Mouse (Mus musculus) midbrain, embryonic 12.5 days (tissue): ENCODE data around the gene Fem1a. TPM values are rescaled to one million over a fixed set of nuclear protein-coding genes. Genes with fewer than 3 reads are reported as not detected.

ENCODE experiments used
- ATAC-seq: fragments of 200-750 bp; cut with Nextera tagmentation; 2 replicates; pipeline ENCODE4 v1.8.0; 2017; ENCODE audit warnings: low read depth, moderate TSS enrichment, moderate library complexity; ENCODE audit not compliant: low FRiP score
- H3K27ac ChIP-seq: fragments of 300-500 bp; sonication (generic); replicated peaks from 2 replicates; pipeline ENCODE4 v1.5.1; 2016; ENCODE audit warnings: mild to moderate bottlenecking
- H3K27me3 ChIP-seq: fragments of 300-500 bp; sonication (generic); 2 replicates; pipeline ENCODE4 v1.6.1; 2016; ENCODE audit warnings: mild to moderate bottlenecking
- H3K36me3 ChIP-seq: fragments of 300-500 bp; sonication (generic); 2 replicates; pipeline ENCODE4 v1.6.1; 2016
- H3K4me1 ChIP-seq: fragments of 300-500 bp; sonication (generic); 2 replicates; pipeline ENCODE4 v1.6.1; 2016
- H3K4me2 ChIP-seq: fragments of 300-500 bp; sonication (generic); replicated peaks from 2 replicates; pipeline ENCODE4 v1.6.1; 2016; ENCODE audit warnings: mild to moderate bottlenecking, moderate library complexity
- H3K4me3 ChIP-seq: fragments of 300-500 bp; sonication (generic); 2 replicates; pipeline ENCODE4 v1.5.1; 2016; ENCODE audit warnings: mild to moderate bottlenecking
- H3K9ac ChIP-seq: fragments of 300-500 bp; sonication (generic); replicated peaks from 2 replicates; pipeline ENCODE4 v1.6.1; 2016; ENCODE audit warnings: mild to moderate bottlenecking, moderate library complexity
- H3K9me3 ChIP-seq: fragments of 300-500 bp; sonication (generic); 2 replicates; pipeline ENCODE4 v1.6.1; 2016; ENCODE audit warnings: mild to moderate bottlenecking
- WGBS: fragments of 180-500 bp; shearing (Covaris S2); methylation state at CpG from one replicate; pipeline ENCODE4 v1.1.7; 2016; 5-methylcytosine and 5-hydroxymethylcytosine counted together
- polyA plus RNA-seq: library from polyadenylated mRNA; unstranded; fragments of >200 nt; fragmentation: Nextera tagmentation; extraction: Ambion mirVana; gene quantifications from 2 replicates; pipeline ENCODE4 v1.2.1, GENCODE M21; 2016

The Fem1a gene
- polyA plus RNA-seq = 17.9 and 18.6 TPM in 2 replicates

DNA sequence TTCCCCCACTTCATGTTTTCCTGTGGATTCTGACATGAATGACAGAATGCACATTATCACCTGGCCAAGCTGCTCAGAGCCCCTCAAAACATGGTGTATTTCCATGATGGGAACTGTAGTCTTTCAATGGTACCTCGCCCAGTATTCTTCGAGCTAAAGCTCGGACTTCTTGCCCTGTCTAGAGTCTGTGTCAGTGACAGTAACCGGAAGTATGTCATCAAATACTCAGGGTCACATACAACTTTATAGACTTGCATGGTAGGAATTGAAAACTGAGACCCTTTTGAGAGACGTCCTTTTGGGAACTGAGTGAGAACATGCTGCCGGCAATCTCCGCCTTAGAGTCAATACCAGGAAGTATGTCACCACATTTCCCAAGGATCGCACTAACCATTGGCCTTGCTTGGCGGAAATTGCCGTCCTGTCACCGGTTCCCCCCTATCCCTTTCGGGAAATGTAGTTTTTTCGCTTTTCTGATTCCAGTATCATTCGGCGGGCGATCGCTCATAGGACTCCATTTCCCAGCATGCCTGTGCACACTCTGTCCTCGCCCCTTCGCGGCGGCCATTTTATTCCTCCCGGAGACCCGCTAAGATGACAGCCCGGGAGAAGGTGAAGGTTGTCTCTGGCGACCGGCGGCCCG lies at the start of gene Fem1a:
Gene Fem1a, plus strand, starts transcription at position 572 of the 643 bp plus-strand sequence.
- Histone ChIP-seq H3K4me3 (peak within 1 kb of the TSS; percentile 75), H3K4me2 (peak within 1 kb of the TSS; percentile 98), H3K4me1 (peaks cover 39% of the 10 kb centered on the region), H3K9ac (peak within 1 kb of the TSS; percentile 72), H3K9me3 (no peaks in the 10 kb centered on the region), H3K27ac (peak within 1 kb of the TSS; percentile 91), H3K36me3 (peaks cover 31% of the 10 kb centered on the region), H3K27me3 (no peaks in the 10 kb centered on the region)
- ATAC-seq = peak; percentile 92
- WGBS = under 1% methylated on average over 28 of the region's 28 CpGs

DNA sequence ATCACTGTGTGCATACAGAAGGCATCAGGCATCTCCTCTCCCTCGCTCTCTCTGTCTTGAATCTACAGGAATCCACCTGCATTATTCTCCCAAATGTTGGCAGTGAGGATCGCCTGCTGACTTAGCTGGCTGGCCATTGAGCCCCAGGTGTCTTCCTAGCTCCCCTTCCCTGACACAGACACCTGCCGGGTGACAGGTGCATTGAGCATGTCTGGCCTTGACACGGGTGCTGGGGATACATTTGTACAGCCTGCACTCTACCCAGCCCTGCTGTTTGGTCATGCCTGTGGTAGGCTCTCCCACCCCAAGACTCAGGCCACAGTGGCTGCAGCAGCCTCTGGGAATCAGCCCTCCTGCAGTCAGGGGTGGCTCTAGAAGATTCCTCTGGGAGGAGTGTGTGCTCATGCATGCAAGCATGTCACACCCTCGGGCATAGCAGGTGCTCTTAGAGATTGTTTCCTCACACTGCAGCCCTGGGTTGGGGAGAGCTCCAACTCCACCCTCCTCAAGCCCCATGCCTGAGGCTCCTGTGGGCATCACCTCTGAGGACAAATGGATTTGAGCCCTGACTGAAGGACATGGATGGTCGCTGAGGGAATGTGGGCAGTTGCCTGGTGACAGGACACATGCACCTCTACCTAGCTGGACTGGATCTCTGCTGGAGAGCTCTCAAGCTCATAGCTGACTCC lies 49.5 kb upstream of the Fem1a start:
- peaks cover 100% of the 10 kb centered on the region for H3K36me3 ChIP-seq
- no peak overlapping the region for H3K27ac ChIP-seq
- no peak overlapping the region for H3K9ac ChIP-seq
- no peaks in the 10 kb centered on the region for H3K27me3 ChIP-seq
- no peak overlapping the region for H3K4me3 ChIP-seq
- ATAC-seq = no peak
- H3K9me3 ChIP-seq = no peaks in the 10 kb centered on the region
- no peak overlapping the region for H3K4me2 ChIP-seq
- WGBS = 89% methylated on average over 6 of the region's 6 CpGs
- H3K4me1 ChIP-seq = no peaks in the 10 kb centered on the region

DNA sequence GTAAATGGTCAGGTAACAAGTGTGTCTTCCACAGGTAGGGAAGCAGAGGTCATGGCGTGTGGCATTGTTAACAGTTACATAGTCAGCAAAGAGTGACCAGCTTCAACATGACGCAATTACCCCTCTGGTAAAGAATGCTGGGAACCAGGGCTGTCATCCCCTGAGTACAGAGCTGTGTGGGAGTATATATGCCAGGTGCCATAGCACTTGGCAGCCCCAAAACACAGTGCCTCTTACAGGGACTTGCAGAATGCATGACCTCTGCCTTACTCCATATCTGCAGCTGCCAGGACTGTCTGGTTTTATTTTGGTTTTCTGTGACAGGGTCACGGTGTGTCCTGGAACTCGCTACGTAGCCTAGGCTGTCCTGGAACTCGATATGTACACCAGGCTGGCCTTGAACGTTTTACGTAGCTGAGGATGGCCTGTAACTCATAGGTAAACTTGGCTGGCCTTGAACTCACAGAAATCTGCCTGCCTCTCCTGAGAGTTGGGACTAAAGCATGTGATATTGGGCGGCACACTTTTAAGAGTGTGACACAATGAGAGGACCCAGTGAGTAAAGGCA lies 48.6 kb upstream of the Fem1a start:
- peaks cover 94% of the 10 kb centered on the region for H3K36me3 ChIP-seq
- ATAC-seq = no peak
- WGBS = 93% methylated on average over 9 of the region's 9 CpGs
- H3K27ac ChIP-seq = no peak overlapping the region
- H3K9ac ChIP-seq = no peak overlapping the region
- peaks cover 3% of the 10 kb centered on the region; the same call in 1 of the 2 replicates for H3K4me1 ChIP-seq
- H3K4me2 ChIP-seq = no peak overlapping the region
- no peaks in the 10 kb centered on the region for H3K9me3 ChIP-seq
- H3K4me3 ChIP-seq = no peak overlapping the region
- H3K27me3 ChIP-seq = no peaks in the 10 kb centered on the region

DNA sequence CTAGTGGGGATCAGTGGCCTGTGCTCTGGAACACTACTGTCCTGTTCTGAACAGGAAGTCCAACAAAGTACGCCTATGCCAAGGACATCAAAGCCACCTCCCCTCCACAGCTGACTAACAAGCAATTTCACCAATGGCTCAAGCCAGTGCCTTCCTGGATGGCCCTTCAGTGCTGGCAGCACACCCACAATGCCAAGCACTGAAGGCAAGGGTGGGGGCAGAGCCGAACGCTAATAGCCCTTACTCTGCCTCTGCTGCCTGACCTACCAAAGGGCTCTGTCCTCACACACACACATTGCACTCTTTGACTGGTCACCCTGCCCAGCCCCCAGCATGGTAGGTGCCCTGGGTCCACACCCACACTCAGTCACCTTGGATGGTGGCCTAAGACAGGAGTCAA lies 47.8 kb upstream of the Fem1a start:
- Histone ChIP-seq H3K9me3 (no peaks in the 10 kb centered on the region), H3K27ac (no peak overlapping the region), H3K27me3 (no peaks in the 10 kb centered on the region), H3K4me1 (peaks cover 4% of the 10 kb centered on the region; the same call in 1 of the 2 replicates), H3K4me2 (no peak overlapping the region), H3K4me3 (no peak overlapping the region), H3K9ac (no peak overlapping the region), H3K36me3 (peaks cover 86% of the 10 kb centered on the region)
- 97% methylated on average over 3 of the region's 3 CpGs for WGBS
- no peak for ATAC-seq

DNA sequence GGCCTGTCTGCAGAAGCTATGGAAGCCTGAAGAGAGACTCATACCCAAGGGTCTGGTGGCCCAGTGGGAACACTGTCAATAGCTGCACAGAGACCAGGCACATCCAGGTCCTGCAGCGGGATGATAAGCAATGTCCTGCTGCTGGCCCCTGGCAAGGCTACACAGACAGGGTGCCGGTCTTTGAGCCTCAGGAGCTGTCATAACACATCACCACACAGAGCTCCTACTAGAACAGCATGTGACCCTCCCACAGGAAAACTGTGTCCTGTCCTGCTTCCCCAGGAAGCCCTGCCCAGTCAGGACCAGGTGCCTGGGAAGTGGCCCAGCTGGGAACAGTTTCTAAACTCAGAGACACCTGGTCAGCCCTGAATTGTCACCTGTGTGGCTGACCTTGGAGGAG lies 45.5 kb upstream of the Fem1a start:
- ATAC-seq = no peak
- Histone ChIP-seq H3K36me3 (peaks cover 64% of the 10 kb centered on the region), H3K4me2 (no peak overlapping the region), H3K27me3 (no peaks in the 10 kb centered on the region), H3K4me3 (no peak overlapping the region), H3K4me1 (peaks cover 7% of the 10 kb centered on the region; the same call in 1 of the 2 replicates), H3K27ac (no peak overlapping the region), H3K9me3 (no peaks in the 10 kb centered on the region), H3K9ac (no peak overlapping the region)
- WGBS = 96% methylated on average over 2 of the region's 2 CpGs

DNA sequence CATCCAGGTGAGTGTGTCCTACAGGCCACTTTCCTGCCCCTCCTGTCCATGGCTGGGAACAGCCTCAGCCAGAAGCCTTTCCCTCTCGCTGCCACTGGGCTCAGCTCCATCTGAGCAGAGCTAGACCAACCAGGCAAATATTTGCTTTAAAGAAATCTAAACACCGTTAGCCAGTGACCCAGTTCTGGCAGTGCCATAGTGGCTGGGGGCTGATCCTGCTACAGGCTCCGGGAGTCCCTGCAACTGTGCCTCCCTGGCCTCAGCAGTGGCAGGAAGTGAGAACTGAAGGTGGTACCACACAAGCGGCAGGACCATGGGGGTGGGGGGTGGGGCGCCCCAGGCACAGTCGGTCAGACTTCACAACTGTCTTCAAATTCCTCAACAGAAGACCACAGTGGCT lies 43.9 kb upstream of the Fem1a start:
- no peak overlapping the region for H3K9ac ChIP-seq
- no peak overlapping the region for H3K4me2 ChIP-seq
- H3K4me3 ChIP-seq = no peak overlapping the region
- H3K27ac ChIP-seq = no peak overlapping the region
- no peaks in the 10 kb centered on the region for H3K27me3 ChIP-seq
- no peak for ATAC-seq
- peaks cover 48% of the 10 kb centered on the region for H3K36me3 ChIP-seq
- H3K9me3 ChIP-seq = no peaks in the 10 kb centered on the region
- peaks cover 23% of the 10 kb centered on the region for H3K4me1 ChIP-seq
- WGBS = 84% methylated on average over 6 of the region's 6 CpGs

DNA sequence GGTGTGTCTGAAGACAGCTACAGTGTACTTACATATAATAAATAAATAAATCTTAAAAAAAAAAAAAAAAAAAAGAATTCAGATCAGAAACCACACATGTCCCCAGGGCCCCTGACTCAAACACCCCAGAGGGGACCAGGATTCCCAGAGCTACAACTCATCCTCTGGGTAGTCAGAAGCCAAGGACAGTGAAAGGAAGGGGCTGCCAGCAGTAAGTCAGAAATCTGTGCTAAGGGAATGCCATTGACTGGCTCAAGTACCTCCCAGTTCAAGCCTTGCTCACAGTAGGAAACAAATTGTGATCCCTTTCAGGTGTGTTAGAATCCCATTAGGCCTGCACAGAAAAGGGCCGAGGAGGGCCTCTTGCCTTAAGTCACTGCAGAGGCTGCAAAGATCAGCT lies 42.4 kb upstream of the Fem1a start:
- 60% methylated on average over 1 of the region's 1 CpGs for WGBS
- H3K4me2 ChIP-seq = no peak overlapping the region

DNA sequence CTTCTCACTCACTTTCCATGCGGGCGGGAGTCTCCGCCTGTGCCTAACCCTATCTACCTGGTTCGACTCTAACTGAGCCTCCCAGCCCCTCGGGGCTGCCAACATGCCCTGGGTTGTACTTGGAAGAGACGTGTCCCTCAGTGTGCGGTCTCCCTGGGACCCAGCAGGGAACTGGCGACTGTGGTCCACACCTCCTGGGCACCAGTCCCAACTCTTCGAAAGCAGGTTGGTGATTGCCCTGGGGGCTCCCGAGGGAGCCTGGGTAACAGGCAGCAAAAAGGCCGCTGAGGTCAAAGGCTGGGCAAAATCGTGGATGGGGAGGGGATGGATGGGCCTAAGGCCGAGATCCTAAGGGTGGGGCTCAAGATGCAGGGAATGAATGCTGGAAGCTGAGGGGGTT lies 38.9 kb upstream of the Fem1a start:
- Histone ChIP-seq H3K27me3 (no peaks in the 10 kb centered on the region), H3K9me3 (no peaks in the 10 kb centered on the region), H3K4me3 (peak overlapping the region; percentile 82), H3K4me1 (peaks cover 28% of the 10 kb centered on the region), H3K4me2 (peak overlapping the region; percentile 87), H3K9ac (peak overlapping the region; percentile 77), H3K27ac (no peak overlapping the region), H3K36me3 (no peaks in the 10 kb centered on the region)
- WGBS = 72% methylated on average over 13 of the region's 13 CpGs
- ATAC-seq = no peak

More for the DNA sequence above, 42.4 kb upstream of the Fem1a start:
- peaks cover 32% of the 10 kb centered on the region for H3K36me3 ChIP-seq
- ATAC-seq = no peak
- H3K9me3 ChIP-seq = no peaks in the 10 kb centered on the region
- H3K27me3 ChIP-seq = no peaks in the 10 kb centered on the region
- H3K9ac ChIP-seq = no peak overlapping the region
- no peak overlapping the region for H3K27ac ChIP-seq
- H3K4me3 ChIP-seq = no peak overlapping the region
- H3K4me1 ChIP-seq = peaks cover 28% of the 10 kb centered on the region

DNA sequence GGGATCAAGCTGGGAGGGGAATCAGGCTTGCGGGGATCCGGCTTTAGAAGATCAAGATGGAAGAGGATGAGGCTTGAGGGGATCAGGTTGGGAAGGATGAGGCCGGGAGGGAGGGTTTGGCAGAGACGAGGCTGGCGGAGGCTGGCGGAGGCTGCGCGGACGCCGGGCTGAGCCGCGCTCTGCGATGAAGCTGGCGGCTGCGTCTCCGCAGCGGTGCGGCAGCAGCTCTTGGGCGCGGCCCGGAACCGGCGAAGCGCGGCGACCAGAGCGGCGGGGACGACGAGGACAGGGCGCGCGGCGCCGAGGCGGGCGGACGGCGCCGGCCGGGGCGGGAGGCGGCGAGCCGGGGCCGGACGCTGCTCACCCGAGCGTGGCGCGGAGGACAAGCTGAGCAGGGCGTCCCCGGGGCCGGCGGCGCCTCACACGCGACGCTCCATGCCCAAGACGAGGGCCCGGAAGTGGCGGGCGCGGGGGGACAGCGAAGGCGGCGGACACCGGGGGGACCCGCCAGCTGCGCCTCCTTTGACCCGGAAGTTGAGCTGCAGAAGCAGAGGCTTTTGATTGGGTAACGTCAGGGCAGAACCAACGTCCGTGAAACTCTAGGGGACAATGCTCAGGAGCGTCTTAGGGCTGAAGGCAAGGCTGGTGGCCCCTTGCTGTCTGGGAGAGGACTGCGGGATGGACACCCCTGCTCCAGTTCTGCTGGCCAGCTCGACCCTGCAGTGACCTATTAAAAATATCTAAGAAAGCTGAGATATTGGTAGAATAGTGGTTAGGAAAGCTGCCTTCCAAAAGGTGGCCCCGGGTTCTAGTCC lies 38.0 kb upstream of the Fem1a start, which contains the start of gene Dpp9:
Gene Dpp9, minus strand, starts transcription at position 529 of the 815 bp plus-strand sequence.
- no peaks in the 10 kb centered on the region for H3K36me3 ChIP-seq
- no peaks in the 10 kb centered on the region for H3K27me3 ChIP-seq
- peak within 1 kb of the TSS; percentile 82 for H3K4me3 ChIP-seq
- H3K9me3 ChIP-seq = no peaks in the 10 kb centered on the region
- ATAC-seq = peak; percentile 99
- peak within 1 kb of the TSS; percentile 85 for H3K27ac ChIP-seq
- H3K4me2 ChIP-seq = peak within 1 kb of the TSS; percentile 87
- under 1% methylated on average over 73 of the region's 78 CpGs for WGBS
- H3K9ac ChIP-seq = peak within 1 kb of the TSS; percentile 77
- peaks cover 24% of the 10 kb centered on the region for H3K4me1 ChIP-seq

DNA sequence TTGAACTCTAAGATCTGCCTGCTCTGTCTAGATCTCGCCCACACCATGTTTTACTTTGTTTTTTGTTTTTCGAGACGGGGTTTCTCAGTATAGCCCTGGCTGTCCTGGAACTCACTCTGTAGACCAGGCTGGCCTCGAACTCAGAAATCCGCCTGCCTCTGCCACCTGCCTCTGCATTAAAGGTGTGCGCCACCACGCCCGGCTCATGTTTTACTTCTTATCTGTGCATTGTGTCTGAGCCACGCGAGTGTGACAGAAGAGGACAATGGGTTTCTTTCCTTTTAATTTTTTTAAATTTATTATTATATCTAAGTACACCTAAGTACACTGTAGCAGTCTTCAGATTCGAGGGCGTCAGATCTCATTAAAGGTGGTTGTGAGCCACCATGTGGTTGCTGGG lies 37.4 kb upstream of the Fem1a start:
- Histone ChIP-seq H3K4me3 (peak overlapping the region; percentile 82), H3K9me3 (no peaks in the 10 kb centered on the region), H3K27me3 (no peaks in the 10 kb centered on the region), H3K4me2 (peak overlapping the region; percentile 87), H3K9ac (peak overlapping the region; percentile 46), H3K36me3 (no peaks in the 10 kb centered on the region), H3K27ac (peak overlapping the region; percentile 85), H3K4me1 (peaks cover 24% of the 10 kb centered on the region)
- WGBS = 43% methylated on average over 12 of the region's 12 CpGs
- ATAC-seq = peak; percentile 42; the same call in 1 of the 2 replicates

DNA sequence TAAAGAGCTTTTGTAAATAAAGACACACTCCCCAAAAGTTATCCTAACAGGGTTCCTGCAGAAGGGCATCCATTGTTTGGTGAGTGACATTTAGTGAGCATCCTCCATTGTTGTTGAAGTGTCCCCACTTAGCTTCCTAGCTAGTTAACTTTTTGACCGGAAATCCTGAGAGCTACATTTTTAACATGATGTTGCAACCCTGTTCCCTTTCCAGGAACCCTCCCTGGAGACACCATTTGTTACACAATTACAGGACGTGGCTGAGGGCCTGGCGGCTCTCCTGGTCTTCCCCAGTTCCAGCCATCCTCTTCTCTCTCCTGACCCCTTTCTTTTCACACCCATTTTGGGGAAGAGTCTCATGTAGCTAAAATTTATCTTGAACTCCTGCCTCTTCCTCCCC lies 36.8 kb upstream of the Fem1a start:
- no peak overlapping the region for H3K9ac ChIP-seq
- no peak overlapping the region for H3K4me2 ChIP-seq
- peaks cover 24% of the 10 kb centered on the region for H3K4me1 ChIP-seq
- H3K4me3 ChIP-seq = no peak overlapping the region; the same call in 1 of the 2 replicates
- no peaks in the 10 kb centered on the region for H3K9me3 ChIP-seq
- no peaks in the 10 kb centered on the region for H3K27me3 ChIP-seq
- no peaks in the 10 kb centered on the region for H3K36me3 ChIP-seq
- no peak for ATAC-seq
- WGBS = 78% methylated on average over 3 of the region's 3 CpGs
- H3K27ac ChIP-seq = no peak overlapping the region
